Mouse (Mus musculus): ENCODE results near the gene Pgghg.

Gene Pgghg

DNA sequence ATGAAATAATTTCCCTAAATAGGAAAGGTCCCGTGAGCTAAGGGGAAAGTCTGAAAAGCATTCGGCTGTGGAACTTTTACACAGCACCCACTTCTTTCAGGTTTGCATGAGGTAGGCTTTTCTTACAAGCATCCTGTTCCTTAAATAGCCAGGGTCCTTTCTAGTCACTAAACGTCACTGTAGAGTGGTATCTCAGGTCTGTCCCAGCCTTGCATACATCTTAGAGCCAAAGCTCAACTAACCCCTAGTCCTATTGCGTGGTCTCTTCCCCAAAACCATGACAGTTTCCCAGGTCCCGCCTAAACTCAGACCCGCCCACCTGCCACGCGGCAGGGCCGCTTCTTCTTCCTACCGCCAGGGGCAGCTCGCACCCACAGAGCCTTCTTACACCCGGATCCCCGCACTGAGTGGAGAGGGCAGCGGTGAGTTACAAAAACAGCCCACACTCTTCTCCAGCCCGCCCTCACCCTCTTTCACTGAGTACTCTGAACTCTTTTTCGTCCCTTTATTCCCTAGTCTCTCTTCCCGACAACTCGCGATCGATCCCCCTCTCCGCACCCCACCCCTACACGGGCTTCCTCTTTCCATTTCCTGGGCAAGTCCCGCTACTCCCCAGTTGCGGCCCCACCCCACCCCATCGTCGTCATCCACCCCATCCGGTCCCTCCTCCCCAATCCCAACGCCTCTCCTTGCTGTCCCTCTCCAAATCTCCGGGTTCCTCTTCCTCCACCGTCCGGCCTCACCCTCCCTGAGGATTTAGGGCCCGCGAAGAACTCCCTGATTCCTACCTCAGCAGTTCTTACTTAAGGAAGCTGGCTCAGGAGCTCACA is at the start of gene Pgghg:
Gene Pgghg, plus strand, starts transcription at position 170 of the 830 bp plus-strand sequence.
- in situ Hi-C loops (cut with MboI; ENCODE audit: unreplicated experiment in 2 of 2): no loop called here

DNA sequence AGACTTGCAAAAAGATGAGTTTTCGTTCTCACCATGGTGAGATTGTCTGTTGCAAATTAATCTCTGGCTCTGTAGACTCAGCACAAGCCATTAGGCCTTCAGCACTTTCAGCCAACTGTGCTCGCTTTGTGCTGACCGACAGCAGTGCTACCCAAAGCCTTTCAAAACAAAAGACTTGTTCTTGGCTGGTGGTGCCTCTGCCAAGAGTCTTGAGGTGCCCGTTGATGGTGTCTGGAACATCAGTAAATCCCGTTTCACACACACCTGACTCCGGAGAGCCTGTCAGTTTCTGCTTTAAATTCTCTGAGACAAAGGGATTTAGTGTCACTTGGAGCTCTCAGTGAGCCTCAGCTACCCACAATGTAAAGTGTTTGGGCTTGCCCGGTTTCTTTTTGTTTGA is 47.2 kb upstream of the Pgghg start:
- in situ Hi-C loops (cut with MboI; ENCODE audit: unreplicated experiment in 2 of 2): loop anchor here in 1 of 2 experiments (25.0 kb wide), 1 partner anchor 1982 kb away; the partner anchor contains the start of gene Bnip3

DNA sequence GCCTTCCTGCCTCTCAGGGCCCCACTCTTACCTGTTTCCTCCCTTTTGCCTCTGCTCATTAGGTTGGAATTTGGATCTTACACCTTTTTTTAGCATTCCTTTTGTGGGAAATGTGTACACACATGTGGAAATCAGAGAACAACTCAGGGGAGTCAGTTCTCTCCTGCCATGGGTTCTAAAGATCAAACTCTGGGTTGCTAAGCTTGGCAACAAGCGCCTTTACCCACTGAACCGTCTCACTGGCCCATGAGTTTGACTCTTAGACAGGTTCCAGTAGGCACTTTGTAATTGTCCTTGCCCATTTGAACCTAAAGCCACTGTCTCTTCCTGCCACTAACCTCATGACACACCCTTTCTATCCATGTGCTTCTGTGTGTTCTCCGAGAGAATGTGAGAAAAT is 46.6 kb upstream of the Pgghg start:
- in situ Hi-C loops (cut with MboI; ENCODE audit: unreplicated experiment in 2 of 2): loop anchor here in 1 of 2 experiments (25.0 kb wide), 1 partner anchor 1982 kb away; the partner anchor contains the start of gene Bnip3

- in situ Hi-C loops (cut with MboI; ENCODE audit: unreplicated experiment in 2 of 2): loop anchor here in 1 of 2 experiments (25.0 kb wide), 1 partner anchor 1986 kb away; the partner anchor contains the start of gene Bnip3
Observed at GRCm38 (mm10) chr7:140897863-140898262, 43.3 kb upstream of the Pgghg start.

- in situ Hi-C loops (cut with MboI; ENCODE audit: unreplicated experiment in 2 of 2): loop anchor here in 1 of 2 experiments (25.0 kb wide), 1 partner anchor 1987 kb away; the partner anchor contains the start of gene Bnip3
Observed at GRCm38 (mm10) chr7:140899121-140899520, 42.1 kb upstream of the Pgghg start.

GRCm38 (mm10) chr7:140900220-140900619 is 41.0 kb upstream of the Pgghg start, which contains the start of gene Cox8b:
Cox8b (minus strand) TSS chr7:140900446.
- in situ Hi-C loops (cut with MboI; ENCODE audit: unreplicated experiment in 2 of 2): loop anchor here (5.0 to 10.0 kb wide), 3 partner anchors 58 to 935 kb away; no protein-coding TSS in a partner anchor

- in situ Hi-C loops (cut with MboI; ENCODE audit: unreplicated experiment in 2 of 2): loop anchor here (5.0 to 10.0 kb wide), 3 partner anchors 60 to 937 kb away; no protein-coding TSS in a partner anchor
Observed at GRCm38 (mm10) chr7:140902036-140902875, 38.9 kb upstream of the Pgghg start.

GRCm38 (mm10) chr7:140903212-140903611 is 38.0 kb upstream of the Pgghg start:
- in situ Hi-C loops (cut with MboI; ENCODE audit: unreplicated experiment in 2 of 2): loop anchor here (5.0 to 10.0 kb wide), 3 partner anchors 61 to 938 kb away; no protein-coding TSS in a partner anchor

DNA sequence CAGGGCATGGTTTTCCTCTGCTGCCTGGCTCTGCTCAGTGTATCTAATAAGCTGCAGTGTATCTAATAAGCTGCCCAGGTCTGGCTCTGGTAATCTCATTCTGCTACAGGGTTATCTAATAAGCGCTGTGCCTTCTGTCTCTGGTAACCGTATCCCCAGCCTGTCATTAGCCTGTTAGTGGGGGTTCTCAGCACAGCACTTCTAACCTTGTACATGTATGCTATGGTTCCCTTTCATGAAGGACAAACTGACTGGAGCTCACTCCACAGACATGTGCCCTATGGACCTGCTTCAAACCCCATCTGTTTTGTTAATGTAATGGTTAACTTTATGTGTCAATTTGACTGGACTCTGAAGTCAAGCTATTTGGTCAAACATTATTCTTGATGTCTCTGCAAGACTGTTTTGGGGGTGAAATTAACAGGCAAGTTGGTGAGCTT is 35.5 kb upstream of the Pgghg start:
- in situ Hi-C loops (cut with MboI; ENCODE audit: unreplicated experiment in 2 of 2): loop anchor here (5.0 to 10.0 kb wide), 3 partner anchors 142 to 941 kb away; no protein-coding TSS in a partner anchor

GRCm38 (mm10) chr7:140907131-140907530 is 34.1 kb upstream of the Pgghg start:
- in situ Hi-C loops (cut with MboI; ENCODE audit: unreplicated experiment in 2 of 2): loop anchor here (5.0 to 10.0 kb wide), 3 partner anchors 140 to 942 kb away; no protein-coding TSS in a partner anchor

GRCm38 (mm10) chr7:140907697-140908096 is 33.5 kb upstream of the Pgghg start:
- in situ Hi-C loops (cut with MboI; ENCODE audit: unreplicated experiment in 2 of 2): loop anchor here (5.0 to 10.0 kb wide), 3 partner anchors 140 to 943 kb away; no protein-coding TSS in a partner anchor

GRCm38 (mm10) chr7:140908181-140908580 is 33.0 kb upstream of the Pgghg start:
- in situ Hi-C loops (cut with MboI; ENCODE audit: unreplicated experiment in 2 of 2): loop anchor here (5.0 to 10.0 kb wide), 3 partner anchors 139 to 943 kb away; no protein-coding TSS in a partner anchor

DNA sequence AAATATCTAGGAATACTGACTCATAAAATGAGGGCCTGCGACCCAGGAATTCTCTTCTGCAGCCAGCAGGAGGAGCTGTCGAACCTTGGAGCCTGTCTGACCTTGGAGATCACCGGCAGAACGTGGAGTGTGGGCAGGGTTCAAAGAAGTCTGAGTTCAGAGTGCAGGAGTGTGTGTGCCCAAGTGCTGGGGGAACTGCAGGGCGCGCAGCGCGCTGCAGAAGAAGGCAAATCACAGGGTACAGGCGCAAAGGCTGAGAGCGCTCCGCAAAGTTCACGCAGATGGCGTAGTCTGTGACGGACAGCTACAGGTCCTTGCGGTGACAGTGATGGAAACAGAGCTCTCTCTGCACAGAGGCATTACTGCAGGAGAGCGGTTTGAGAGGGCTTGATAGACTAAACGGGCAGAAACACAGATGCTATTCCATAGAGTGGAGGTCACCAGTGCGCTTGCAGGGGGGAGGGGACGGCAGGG is 32.5 kb upstream of the Pgghg start:
- in situ Hi-C loops (cut with MboI; ENCODE audit: unreplicated experiment in 2 of 2): loop anchor here (5.0 to 10.0 kb wide), 3 partner anchors 139 to 944 kb away; no protein-coding TSS in a partner anchor

DNA sequence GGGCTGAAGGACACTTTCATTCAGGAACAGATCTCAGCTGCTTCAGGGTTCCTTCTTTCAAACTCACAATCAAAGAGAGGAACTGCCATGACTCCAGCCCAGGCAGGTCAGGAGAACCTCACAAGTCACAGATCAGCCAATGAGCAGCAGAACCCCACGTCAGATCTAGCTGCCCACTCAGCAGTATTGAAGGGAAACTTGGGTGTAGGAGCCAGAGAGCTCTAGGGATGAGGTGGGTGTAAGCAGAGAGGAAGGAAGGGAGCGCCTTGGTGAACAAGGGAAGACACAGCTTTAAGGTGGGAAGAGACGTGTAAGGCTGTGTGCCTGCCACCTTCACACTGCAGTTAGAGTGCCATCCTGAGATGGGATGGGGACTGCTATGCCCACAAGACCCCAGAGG is 28.9 kb upstream of the Pgghg start:
- in situ Hi-C loops (cut with MboI; ENCODE audit: unreplicated experiment in 2 of 2): loop anchor here in 1 of 2 experiments (5.0 to 10.0 kb wide), 2 partner anchors 35 to 453 kb away; no protein-coding TSS in a partner anchor

DNA sequence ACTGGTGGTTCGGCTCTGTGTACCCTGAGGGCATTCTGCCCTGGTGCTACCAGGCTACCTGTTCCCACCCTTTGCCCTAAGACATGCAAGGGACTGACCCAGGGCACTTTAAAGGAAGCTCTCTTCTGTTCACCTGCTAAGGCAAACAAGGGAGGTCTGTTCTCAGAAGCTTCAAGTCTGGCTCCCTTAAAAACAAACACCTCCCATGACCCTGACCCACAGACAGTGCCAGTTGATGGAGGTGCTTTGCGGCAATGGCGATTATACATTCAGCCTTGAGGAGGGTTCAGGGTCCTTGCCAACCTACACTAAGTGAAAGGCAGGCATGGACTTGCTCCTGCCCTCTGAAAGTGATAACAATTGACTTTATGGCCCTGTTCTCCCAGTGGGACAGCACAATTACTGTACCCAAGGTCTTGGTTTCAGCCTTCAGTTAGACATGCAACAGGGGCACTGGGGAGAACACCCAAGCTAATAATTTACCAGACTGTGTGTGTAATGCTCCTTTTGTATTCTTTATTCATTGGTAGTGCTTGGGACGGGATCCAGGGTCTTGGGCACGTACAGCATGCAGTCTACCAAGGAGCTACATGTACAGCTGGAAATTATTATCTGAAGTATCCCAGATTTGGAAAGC is 28.2 kb upstream of the Pgghg start:
- in situ Hi-C loops (cut with MboI; ENCODE audit: unreplicated experiment in 2 of 2): loop anchor here in 1 of 2 experiments (5.0 to 10.0 kb wide), 2 partner anchors 34 to 452 kb away; no protein-coding TSS in a partner anchor

DNA sequence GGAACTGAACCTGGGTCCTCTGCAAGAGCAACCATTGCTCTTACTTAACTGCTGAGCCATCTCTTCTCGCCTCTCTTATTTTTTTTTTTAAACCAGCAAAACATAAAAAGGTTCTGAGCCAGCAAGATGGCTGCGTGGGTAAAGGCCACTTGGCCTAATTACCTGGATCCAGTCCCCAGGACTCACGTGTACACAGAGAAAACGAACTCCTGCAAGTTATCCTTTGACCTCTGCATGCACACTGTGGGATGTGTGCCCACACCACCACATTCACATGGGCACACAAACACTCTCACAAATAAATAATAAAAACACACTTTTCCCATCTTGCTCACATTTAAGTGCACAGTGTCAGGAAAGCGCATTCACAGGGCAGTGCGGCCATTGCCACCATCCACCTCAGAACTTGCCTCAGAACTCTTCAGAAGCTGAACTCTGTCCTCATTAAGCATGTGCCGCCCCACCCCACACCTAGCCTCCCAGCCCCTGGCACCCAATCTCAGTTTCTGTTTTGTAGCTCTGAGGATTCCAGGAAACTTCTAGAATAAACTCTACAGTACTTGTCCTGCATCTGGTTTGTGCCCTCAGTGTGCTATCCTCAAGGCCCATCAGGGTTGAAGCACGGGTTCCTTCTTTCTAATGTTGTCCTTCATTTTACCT is 27.0 kb upstream of the Pgghg start:
- in situ Hi-C loops (cut with MboI; ENCODE audit: unreplicated experiment in 2 of 2): loop anchor here in 1 of 2 experiments (5.0 to 10.0 kb wide), 2 partner anchors 33 to 451 kb away; no protein-coding TSS in a partner anchor

DNA sequence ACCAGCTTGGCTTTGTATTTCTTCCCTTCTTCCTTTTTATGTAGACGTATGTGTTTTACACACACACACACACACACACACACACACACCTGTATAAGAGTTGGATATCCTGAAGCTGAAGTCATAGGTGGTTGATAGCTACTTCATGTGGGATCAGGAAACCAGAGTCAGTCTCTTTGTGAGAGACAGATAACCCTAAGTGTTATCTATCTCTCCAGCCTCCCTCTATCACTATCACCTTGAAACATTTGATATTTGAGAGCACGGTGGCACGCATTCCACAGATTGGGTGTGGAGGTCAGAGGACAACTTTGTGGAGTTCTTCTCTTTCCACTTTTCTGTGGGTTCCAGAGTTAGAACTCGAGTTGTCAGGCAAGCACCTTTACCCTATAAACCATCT is 21.3 kb upstream of the Pgghg start:
- in situ Hi-C loops (cut with MboI; ENCODE audit: unreplicated experiment in 2 of 2): loop anchor here in 1 of 2 experiments (10.0 kb wide), 1 partner anchor 445 kb away; no protein-coding TSS in a partner anchor

- in situ Hi-C loops (cut with MboI; ENCODE audit: unreplicated experiment in 2 of 2): no loop called here
Observed at GRCm38 (mm10) chr7:140920418-140921029, 20.7 kb upstream of the Pgghg start, which contains the start of gene Nlrp6. Nlrp6 (plus strand) TSS chr7:140920902.

Data from v-Abl transformed pro-B cells (cell line).